Mouse (Mus musculus): Measurements from ENCODE around the gene Fam20a. TPM values are rescaled to one million over a fixed set of nuclear protein-coding genes. Genes with fewer than 3 reads are reported as not detected.

Fam20a gene
- total RNA-seq, 2 experiments from 2014 or later = 17.1 to 19.1 TPM

DNA sequence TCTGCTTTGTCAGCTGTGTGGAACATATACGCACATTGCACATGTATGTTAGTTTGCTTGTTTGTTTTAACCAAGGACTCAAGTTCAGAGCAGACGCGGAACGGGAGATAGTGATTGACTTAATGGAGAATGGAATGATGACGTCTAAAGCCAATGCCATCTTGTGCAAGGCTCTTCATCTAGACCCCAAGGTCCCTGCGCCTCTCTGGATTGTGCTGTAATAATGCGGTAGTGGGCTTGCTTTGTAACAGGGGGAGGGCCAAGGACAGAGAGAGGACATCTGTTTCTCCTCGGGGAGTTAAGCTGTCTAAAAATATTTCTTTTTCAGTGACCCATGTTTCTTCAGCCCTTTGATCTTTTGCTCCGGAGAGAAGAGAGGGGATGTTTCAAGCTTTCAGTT, 87.2 kb downstream of the Fam20a start:
- DNase-seq (ENCODE audit: low spot score in 2 of 2) = no peak
- intact Hi-C loops (cut with DNase I) = no loop called here

GRCm38 (mm10) chr11:109629021-109629521, 93.0 kb downstream of the Fam20a start:
- no peak for DNase-seq (ENCODE audit: low spot score in 2 of 2)
- intact Hi-C loops (cut with DNase I) = no loop called here

DNA sequence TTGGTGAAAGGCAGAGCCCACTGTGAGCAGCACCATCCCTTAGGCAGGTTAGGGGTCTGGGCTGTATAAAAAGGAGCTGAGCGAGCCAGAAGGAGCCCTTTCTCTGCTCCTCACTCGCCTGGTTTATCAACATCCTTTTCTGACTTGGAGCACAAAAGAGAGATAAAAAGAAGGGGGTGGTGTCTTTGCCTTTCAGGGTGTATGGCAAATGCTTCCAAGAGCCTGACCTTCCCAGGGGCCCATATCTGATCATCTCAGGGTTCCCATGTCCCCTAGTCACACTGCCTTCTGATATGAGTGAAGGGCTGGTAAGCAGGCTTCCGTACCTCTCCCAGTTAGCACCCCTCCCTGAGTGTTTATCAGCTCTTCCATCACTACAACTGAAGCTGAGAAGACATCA, 94.0 kb downstream of the Fam20a start:
- intact Hi-C loops (cut with DNase I) = no loop called here
- DNase-seq (ENCODE audit: low spot score in 2 of 2) = no peak

DNA sequence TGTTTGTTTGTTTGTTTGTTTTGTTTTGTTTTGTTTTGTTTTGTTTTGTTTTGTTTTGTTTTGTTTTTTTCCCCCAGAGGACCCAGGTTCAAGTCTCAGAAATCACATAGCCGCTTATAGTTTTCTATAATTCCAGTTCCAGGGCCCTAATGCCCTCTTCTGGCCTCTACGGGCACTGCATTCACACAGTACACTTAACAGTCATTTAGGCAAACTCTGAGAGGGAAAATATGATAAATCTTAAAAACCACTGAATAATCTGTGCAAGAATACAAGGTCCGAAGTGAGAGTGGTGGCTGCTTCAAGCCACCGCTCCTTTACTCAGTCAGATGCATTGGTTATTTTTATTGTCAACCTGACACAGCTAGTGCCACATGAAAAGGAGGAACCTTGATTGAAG, 94.4 kb downstream of the Fam20a start:
- intact Hi-C loops (cut with DNase I) = no loop called here
- DNase-seq (ENCODE audit: low spot score in 2 of 2) = no peak

GRCm38 (mm10) chr11:109623238-109623637, 98.8 kb downstream of the Fam20a start:
- no peak for DNase-seq (ENCODE audit: low spot score in 2 of 2)
- intact Hi-C loops (cut with DNase I) = no loop called here

- intact Hi-C loops (cut with DNase I) = no loop called here
- peak in 1 of 2 experiments; percentile 23 for DNase-seq (ENCODE audit: low spot score in 2 of 2)
These were observed 99.5 kb downstream of the Fam20a start for GRCm38 (mm10) chr11:109622518-109623037.

DNA sequence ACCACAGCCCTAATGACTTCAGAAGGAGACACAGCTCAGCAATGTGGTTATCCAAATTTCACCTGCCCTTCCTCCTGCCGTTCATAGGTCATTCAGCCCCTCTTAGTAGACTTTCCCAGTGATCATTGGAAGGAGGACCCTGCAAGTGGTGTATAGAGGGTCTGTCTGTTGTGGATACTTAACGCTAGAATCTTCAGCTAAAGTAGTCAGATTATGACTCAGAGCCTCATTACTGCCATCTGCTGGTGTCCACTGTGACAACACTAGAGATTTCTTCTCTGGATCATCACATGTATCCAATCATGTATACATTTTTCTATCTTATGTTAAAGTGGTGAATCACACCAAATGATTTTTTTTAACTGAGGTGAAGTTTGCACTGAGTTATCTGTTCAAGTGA, 100.9 kb downstream of the Fam20a start:
- intact Hi-C loops (cut with DNase I) = loop anchor here (2.0 kb wide), 1 partner anchor 240 kb away; no protein-coding TSS in a partner anchor
- peak; percentile 76 to 77 for DNase-seq (ENCODE audit: low spot score in 2 of 2)

DNA sequence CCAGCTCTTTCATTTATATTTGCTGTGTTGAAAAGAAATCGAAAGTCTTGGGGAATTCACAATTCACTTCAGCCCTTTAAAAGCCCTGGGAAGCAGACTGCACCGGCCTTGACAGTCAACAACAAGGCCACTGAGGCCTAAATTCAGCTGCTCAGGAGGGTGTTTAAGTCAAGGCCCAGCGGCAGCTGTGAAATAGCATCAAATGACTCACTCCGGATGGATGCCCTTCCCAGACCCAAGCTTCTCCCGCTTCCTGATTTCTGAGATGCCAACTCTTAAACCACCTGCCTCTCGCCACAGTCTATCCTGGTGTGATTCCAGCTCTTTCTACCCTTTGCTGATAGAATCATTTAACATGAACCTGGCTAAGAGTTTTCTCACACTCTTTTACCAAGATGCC, 101.7 kb downstream of the Fam20a start:
- intact Hi-C loops (cut with DNase I) = loop anchor here (2.0 kb wide), 1 partner anchor 240 kb away; no protein-coding TSS in a partner anchor
- no peak for DNase-seq (ENCODE audit: low spot score in 2 of 2)

Other genes starting within 250 kb of the Fam20a start
- 1 to 10 TPM; 5.9 to 7.1 TPM for gene Arsg, start 248.9 kb downstream of the Fam20a start, total RNA-seq (2021)
- 10 to 100 TPM in 1 of 2 experiments, 1 to 10 TPM in 1; 9.6 to 11.4 TPM for gene Slc16a6, start 248.7 kb downstream of the Fam20a start, total RNA-seq (2021)
- 10 to 100 TPM; 21.8 to 22.2 TPM for gene Wipi1, start 110.3 kb downstream of the Fam20a start, total RNA-seq (2021)
- 100 to 1,000 TPM; 470 to 506 TPM for gene Prkar1a, start 72.9 kb downstream of the Fam20a start, total RNA-seq (2021)
- gene 1700012B07Rik, start 105.8 kb upstream of the Fam20a start, total RNA-seq (2021) = not detected